Mouse (Mus musculus) adrenal gland, postnatal 14 days (tissue): ENCODE data around the gene Kcnk10. TPM values are rescaled to one million over a fixed set of nuclear protein-coding genes. Genes with fewer than 3 reads are reported as not detected.

Experiments used
- DNase-seq: peaks from one replicate; pipeline ENCODE4 v3.0.0; 2021; ENCODE audit warnings: mixed read lengths
- total RNA-seq: library from RNA; stranded (reverse); gene quantifications from 2 replicates; pipeline ENCODE4 v1.2.3, GENCODE M21; 2021

Gene Kcnk10
- total RNA-seq, 1 experiment from 2014 or later, result 0.33 TPM

GRCm38 (mm10) chr12:98406598-98406997, 171.5 kb downstream of the Kcnk10 start:
- no peak for DNase-seq

- DNase-seq, result no peak
Measured at GRCm38 (mm10) chr12:98406076-98406475, 172.0 kb downstream of the Kcnk10 start.

GRCm38 (mm10) chr12:98396586-98396985, 181.5 kb downstream of the Kcnk10 start:
- DNase-seq, result no peak

GRCm38 (mm10) chr12:98394115-98394514, 184.0 kb downstream of the Kcnk10 start:
- no peak for DNase-seq

- DNase-seq, result no peak
Measured at GRCm38 (mm10) chr12:98391347-98391746, 186.8 kb downstream of the Kcnk10 start.

GRCm38 (mm10) chr12:98389618-98390017, 188.5 kb downstream of the Kcnk10 start:
- DNase-seq, result no peak

Other genes with a start within 250 kb of the Kcnk10 start
- 9.9 and 10.4 TPM in 2 replicates for gene Spata7, start 49.8 kb upstream of the Kcnk10 start, total RNA-seq
- 18.5 and 19.8 TPM in 2 replicates for gene Ptpn21, start 159.1 kb upstream of the Kcnk10 start, total RNA-seq
- gene Zc3h14, start 168.7 kb upstream of the Kcnk10 start, total RNA-seq, result 81.2 and 89.7 TPM in 2 replicates